Mouse (Mus musculus) forebrain, embryonic 14.5 days (tissue): Measurements from ENCODE around the gene Cntn4. TPM values are rescaled to one million over a fixed set of nuclear protein-coding genes. Genes with fewer than 3 reads are reported as not detected.

Source experiments
- ATAC-seq: fragments of 200-750 bp; cut with Nextera tagmentation; 2 replicates; pipeline ENCODE4 v1.8.0; 2017; ENCODE audit warnings: mild to moderate bottlenecking, moderate library complexity
- DNase-seq: peaks from one replicate; pipeline ENCODE4 v3.0.0-alpha.2; 2015; ENCODE audit warnings: low spot score
- H3K27ac ChIP-seq: fragments of 300-500 bp; sonication (generic); 2 replicates; pipeline ENCODE4 v1.5.1; 2014; ENCODE audit warnings: low read depth, mild to moderate bottlenecking, control low read depth, low read length, moderate library complexity
- H3K27me3 ChIP-seq: fragments of 300-500 bp; sonication (generic); replicated peaks from 2 replicates; pipeline ENCODE4 v1.6.1; 2014; ENCODE audit warnings: low read length, control low read depth, mixed read lengths; ENCODE audit not compliant: control insufficient read depth, insufficient read depth
- H3K36me3 ChIP-seq: fragments of 300-500 bp; sonication (generic); 2 replicates; pipeline ENCODE4 v1.6.1; 2014; ENCODE audit warnings: low read length, control low read depth; ENCODE audit not compliant: control insufficient read depth, insufficient read depth
- H3K4me1 ChIP-seq: fragments of 300-500 bp; sonication (generic); 2 replicates; pipeline ENCODE4 v1.6.1; 2014; ENCODE audit warnings: antibody characterized with exemption, low read length, control low read depth; ENCODE audit not compliant: control insufficient read depth, insufficient read depth
- H3K4me2 ChIP-seq: fragments of 300-500 bp; sonication (generic); 2 replicates; pipeline ENCODE4 v1.6.1; 2014; ENCODE audit warnings: mild to moderate bottlenecking, control low read depth, low read length
- H3K4me3 ChIP-seq: fragments of 300-500 bp; sonication (generic); 2 replicates; pipeline ENCODE4 v1.5.1; 2014; ENCODE audit warnings: low read depth, low read length, control low read depth
- H3K9ac ChIP-seq: fragments of 300-500 bp; sonication (generic); 2 replicates; pipeline ENCODE4 v1.6.1; 2014; ENCODE audit warnings: mild to moderate bottlenecking, low read length, control low read depth, moderate library complexity
- H3K9me3 ChIP-seq: fragments of 300-500 bp; sonication (generic); replicated peaks from 2 replicates; pipeline ENCODE4 v1.6.1; 2016; ENCODE audit warnings: low read length, control low read depth, mixed read lengths; ENCODE audit not compliant: control insufficient read depth
- WGBS: fragments of 180-500 bp; shearing (Covaris S2); extraction: QIAGEN DNeasy Blood & Tissue Kit; methylation state at CpG from one replicate; pipeline ENCODE4 v1.1.7; 2014; 5-methylcytosine and 5-hydroxymethylcytosine counted together
- polyA plus RNA-seq: library from polyadenylated mRNA; unstranded; fragments of >200 nt; fragmentation: Nextera tagmentation; extraction: Ambion mirVana; gene quantifications from 2 replicates; pipeline ENCODE4 v1.2.1, GENCODE M21; 2014

Gene Cntn4
- polyA plus RNA-seq, 1 experiment from 2014 or later = 6.6 TPM

DNA sequence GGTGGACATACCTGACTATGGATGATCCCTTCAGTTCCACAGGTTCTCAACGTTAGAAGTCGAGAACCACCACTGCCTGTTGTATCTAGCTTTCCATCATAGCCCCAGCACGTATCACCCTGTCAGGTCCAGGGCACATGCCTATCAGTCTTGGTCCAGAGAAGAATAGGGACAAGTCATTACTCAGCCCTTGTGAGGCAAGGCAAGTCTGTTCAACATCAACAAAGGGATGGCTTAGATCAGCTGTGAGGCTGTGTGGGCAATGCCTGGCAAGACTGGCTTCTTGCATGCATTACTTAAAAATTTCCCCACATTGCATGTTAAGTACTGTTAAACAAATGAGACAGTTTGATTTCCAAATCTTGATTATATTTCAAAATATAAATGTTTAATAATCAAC, 1070.3 kb downstream of the Cntn4 start:
- no peaks in the 10 kb centered on the region for H3K9me3 ChIP-seq
- H3K27ac ChIP-seq = no peak overlapping the region
- ATAC-seq (no peak), DNase-seq (no peak)
- 82% methylated on average over 3 of the region's 3 CpGs for WGBS
- no peaks in the 10 kb centered on the region for H3K36me3 ChIP-seq
- H3K9ac ChIP-seq = no peak overlapping the region
- H3K27me3 ChIP-seq = no peaks in the 10 kb centered on the region
- H3K4me1 ChIP-seq = no peaks in the 10 kb centered on the region
- no peak overlapping the region for H3K4me3 ChIP-seq
- H3K4me2 ChIP-seq = no peak overlapping the region
